ENCODE assay signal across 16 mouse cellular contexts in the genomic region with DNA sequence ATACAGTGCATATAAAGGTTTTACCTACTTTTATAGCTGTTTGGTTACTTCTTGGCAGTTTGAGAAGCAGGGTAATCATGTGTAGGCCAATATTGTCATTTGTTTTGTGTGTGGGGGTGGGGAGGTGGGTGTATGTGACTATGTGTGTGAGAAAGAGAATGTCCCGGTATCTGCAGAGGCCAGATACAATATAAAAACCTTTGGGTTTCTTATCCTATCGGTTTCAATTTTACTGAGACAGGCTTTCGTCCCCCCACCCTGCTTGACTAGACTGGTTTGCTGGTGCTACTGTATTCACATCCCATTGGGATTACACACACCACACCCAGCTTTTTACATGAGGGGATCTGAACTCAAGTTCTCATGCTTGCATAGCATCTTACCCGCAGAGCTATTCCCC.
"Had no signal": no experiment of that assay in that cellular context is flagged by ENCODE, and none has a peak within 500 bp of the region (broad histone marks: within the 10 kb centered on the region; RNA-seq: fewer than 3 reads in every experiment).

No protein-coding gene starts in this region.

- H3K9me3 ChIP-seq: limb, embryonic 13.5 days; midbrain, embryonic 15.5 days; neural tube, embryonic 13.5 days had no signal

- H3K27ac ChIP-seq: hindbrain, embryonic 14.5 days; limb, embryonic 13.5 days; midbrain, embryonic 15.5 days; neural tube, embryonic 13.5 days; stomach, postnatal 0 days had no signal

- ATAC-seq: intestine, postnatal 0 days; midbrain, embryonic 15.5 days had no signal

- H3K36me3 ChIP-seq: midbrain, embryonic 15.5 days had no signal

- H3K27me3 ChIP-seq: limb, embryonic 13.5 days; midbrain, embryonic 15.5 days; neural tube, embryonic 13.5 days had no signal

- H3K9ac ChIP-seq: hindbrain, embryonic 14.5 days; limb, embryonic 13.5 days; midbrain, embryonic 15.5 days; neural tube, embryonic 13.5 days had no signal

- H3K4me2 ChIP-seq: hindbrain, embryonic 14.5 days; limb, embryonic 13.5 days; midbrain, embryonic 11.5 days; midbrain, embryonic 15.5 days; neural tube, embryonic 13.5 days had no signal

- H3K4me3 ChIP-seq: limb, embryonic 13.5 days; midbrain, embryonic 15.5 days; neural tube, embryonic 13.5 days had no signal

- DNase-seq: kidney, adult 8-10 months; kidney, postnatal 36 days; layer of hippocampus, adult 9-11 months; layer of hippocampus, postnatal 36 days; left cerebral cortex, postnatal 4 days; lung, adult 18-20 months; lung, postnatal 36 days; right cerebral cortex, postnatal 25 days; thymus, postnatal 25 days had no signal
